31 mouse cellular contexts compared by ENCODE assay signal in genomic region chr1:193234930-193235329, GRCm38 (mm10). TPM values are rescaled to one million over a fixed set of nuclear protein-coding genes. Genes with fewer than 3 reads are reported as not detected.
DNase-seq lines count a peak whose midpoint lies in the region; ATAC-seq and TF ChIP-seq lines count a peak whose summit lies in the region.
"Had no signal": no experiment of that assay in that cellular context is flagged by ENCODE, and none has a peak within 500 bp of the region (broad histone marks: within the 10 kb centered on the region; RNA-seq: fewer than 3 reads in every experiment).

No protein-coding gene starts in this region.

- no peak overlapping the region for H3K4me2 ChIP-seq in lung, postnatal 0 days (replicated peaks; ENCODE audit: low read depth, low read length)
- no peak overlapping the region for H3K4me2 ChIP-seq in kidney, postnatal 0 days (ENCODE audit: low read length)
- H3K4me2 ChIP-seq in hindbrain, embryonic 13.5 days = no peak overlapping the region
- H3K4me2 ChIP-seq: forebrain, embryonic 15.5 days; heart, embryonic 15.5 days; hindbrain, embryonic 14.5 days; limb, embryonic 12.5 days; liver, embryonic 12.5 days; midbrain, embryonic 15.5 days; neural tube, embryonic 15.5 days had no signal

- no peak overlapping the region for H3K4me3 ChIP-seq in lung, postnatal 0 days (ENCODE audit: low read depth, low read length)
- no peak overlapping the region for H3K4me3 ChIP-seq in kidney, postnatal 0 days (replicated peaks; ENCODE audit: low read depth, low read length)
- no peak overlapping the region for H3K4me3 ChIP-seq in hindbrain, embryonic 13.5 days
- H3K4me3 ChIP-seq: forebrain, embryonic 10.5 days; forebrain, embryonic 15.5 days; heart, embryonic 10.5 days; heart, embryonic 15.5 days; limb, embryonic 12.5 days; liver, embryonic 12.5 days; midbrain, embryonic 10.5 days; midbrain, embryonic 15.5 days; neural tube, embryonic 15.5 days had no signal

- TF ChIP-seq CTCF in lung, postnatal 0 days (IDR thresholded peaks at IDR 0.05) = no peak
- no peak for TF ChIP-seq CTCF in kidney, postnatal 0 days (IDR thresholded peaks at IDR 0.05; ENCODE audit: low read depth)

- no peaks in the 10 kb centered on the region for H3K36me3 ChIP-seq in lung, postnatal 0 days (ENCODE audit: insufficient read depth, low read length)
- no peaks in the 10 kb centered on the region for H3K36me3 ChIP-seq in kidney, postnatal 0 days (ENCODE audit: insufficient read depth, low read length)
- no peaks in the 10 kb centered on the region for H3K36me3 ChIP-seq in hindbrain, embryonic 13.5 days
- H3K36me3 ChIP-seq: forebrain, embryonic 10.5 days; forebrain, embryonic 15.5 days; heart, embryonic 10.5 days; heart, embryonic 15.5 days; limb, embryonic 12.5 days; liver, embryonic 12.5 days; midbrain, embryonic 10.5 days; midbrain, embryonic 15.5 days; neural tube, embryonic 15.5 days had no signal

- peak; percentile 52 for DNase-seq in kidney, adult 11 months
- no peak for DNase-seq in kidney, postnatal 10 days
- peak; percentile 49 for DNase-seq in lung, postnatal 0 days (ENCODE audit: low spot score)
- DNase-seq in lung, postnatal 14 days = no peak
- peak; percentile 65 for DNase-seq in kidney, postnatal 0 days (ENCODE audit: low spot score)
- DNase-seq in right cerebral cortex, adult 2 months (ENCODE audit: low spot score in 2 of 2) = no peak
- DNase-seq: cerebellum, adult 11-12 months; cerebellum, postnatal 10 days; gastrocnemius, postnatal 25 days; heart, adult 11 months; heart, postnatal 4 days; liver, postnatal 0 days; lung, postnatal 10 days; retina, postnatal 1 day; right cerebral cortex, postnatal 25 days; thymus, adult 18-20 months; thymus, postnatal 25 days had no signal

- H3K27me3 ChIP-seq in lung, postnatal 0 days (replicated peaks; ENCODE audit: insufficient read depth, low read length) = no peaks in the 10 kb centered on the region
- H3K27me3 ChIP-seq in kidney, postnatal 0 days (ENCODE audit: insufficient read depth, low read length) = no peaks in the 10 kb centered on the region
- no peaks in the 10 kb centered on the region for H3K27me3 ChIP-seq in hindbrain, embryonic 13.5 days
- H3K27me3 ChIP-seq: forebrain, embryonic 15.5 days; heart, embryonic 15.5 days; limb, embryonic 12.5 days; liver, embryonic 12.5 days; midbrain, embryonic 15.5 days; neural tube, embryonic 15.5 days had no signal

- H3K27ac ChIP-seq in lung, postnatal 0 days (ENCODE audit: low read length) = no peak overlapping the region
- H3K27ac ChIP-seq in kidney, postnatal 0 days = peak overlapping the region; percentile 66
- H3K27ac ChIP-seq in hindbrain, embryonic 13.5 days = no peak overlapping the region
- H3K27ac ChIP-seq: forebrain, embryonic 10.5 days; forebrain, embryonic 15.5 days; heart, embryonic 10.5 days; heart, embryonic 15.5 days; hindbrain, embryonic 14.5 days; limb, embryonic 12.5 days; liver, embryonic 12.5 days; midbrain, embryonic 10.5 days; midbrain, embryonic 15.5 days; neural tube, embryonic 15.5 days; stomach, postnatal 0 days had no signal

- TF ChIP-seq EP300 in lung, postnatal 0 days (IDR thresholded peaks at IDR 0.05) = no peak

- ATAC-seq in lung, postnatal 0 days = no peak
- peak; percentile 68; the same call in 1 of the 2 replicates for ATAC-seq in kidney, postnatal 0 days (replicated peaks; ENCODE audit: low FRiP score, low read depth)
- ATAC-seq in hindbrain, embryonic 13.5 days (ENCODE audit: low FRiP score) = no peak
- ATAC-seq: forebrain, embryonic 15.5 days; intestine, postnatal 0 days; liver, embryonic 12.5 days; liver, postnatal 0 days; midbrain, embryonic 15.5 days had no signal

- no peak overlapping the region for H3K9ac ChIP-seq in lung, postnatal 0 days (replicated peaks; ENCODE audit: low read depth)
- no peak overlapping the region for H3K9ac ChIP-seq in kidney, postnatal 0 days (ENCODE audit: low read depth, low read length)
- no peak overlapping the region for H3K9ac ChIP-seq in hindbrain, embryonic 13.5 days
- H3K9ac ChIP-seq: forebrain, embryonic 15.5 days; heart, embryonic 15.5 days; hindbrain, embryonic 14.5 days; limb, embryonic 12.5 days; liver, embryonic 12.5 days; liver, postnatal 0 days; midbrain, embryonic 15.5 days; neural tube, embryonic 15.5 days had no signal

- H3K4me1 ChIP-seq in lung, postnatal 0 days (ENCODE audit: insufficient read depth, low read depth, low read length) = no peaks in the 10 kb centered on the region
- H3K4me1 ChIP-seq in kidney, postnatal 0 days (replicated peaks; ENCODE audit: insufficient read depth, low read length) = 0 out of 2 replicates have a peak, but pooled peaks cover 11% of the 10 kb centered on the region
- no peaks in the 10 kb centered on the region for H3K4me1 ChIP-seq in hindbrain, embryonic 13.5 days (replicated peaks)
- H3K4me1 ChIP-seq: forebrain, embryonic 10.5 days; forebrain, embryonic 15.5 days; heart, embryonic 15.5 days; limb, embryonic 12.5 days; liver, embryonic 12.5 days; midbrain, embryonic 10.5 days; midbrain, embryonic 15.5 days; neural tube, embryonic 15.5 days had no signal

- no peaks in the 10 kb centered on the region for H3K9me3 ChIP-seq in lung, postnatal 0 days (ENCODE audit: low read length)
- no peaks in the 10 kb centered on the region for H3K9me3 ChIP-seq in kidney, postnatal 0 days (replicated peaks; ENCODE audit: low read length)
- H3K9me3 ChIP-seq in hindbrain, embryonic 13.5 days = no peaks in the 10 kb centered on the region
- H3K9me3 ChIP-seq: forebrain, embryonic 10.5 days; forebrain, embryonic 15.5 days; heart, embryonic 10.5 days; heart, embryonic 15.5 days; limb, embryonic 12.5 days; liver, embryonic 12.5 days; midbrain, embryonic 10.5 days; midbrain, embryonic 15.5 days; neural tube, embryonic 15.5 days had no signal

- WGBS in lung, postnatal 0 days = 57% methylated on average over 7 of the region's 7 CpGs
- 50% methylated on average over 7 of the region's 7 CpGs for WGBS in kidney, postnatal 0 days
- WGBS in hindbrain, embryonic 13.5 days = 91% methylated on average over 7 of the region's 7 CpGs

RNA-seq across cellular contexts. Expression of gene Lamb3, which starts 27.4 kb away (rescaled TPM):
- polyA plus RNA-seq in lung, postnatal 0 days (2015; fragmentation: Nextera tagmentation; extraction: Ambion mirVana) = 62.8 and 63.1 TPM in 2 replicates
- 1.6 and 1.9 TPM in 2 replicates for polyA plus RNA-seq in kidney, postnatal 0 days (2015; fragmentation: Nextera tagmentation; extraction: Ambion mirVana)
- polyA plus RNA-seq in hindbrain, embryonic 13.5 days (2015; fragmentation: Nextera tagmentation; extraction: Ambion mirVana) = 0.18 and 0.73 TPM in 2 replicates

RNA-seq across cellular contexts. Expression of gene Hsd11b1, which starts 28.9 kb away (rescaled TPM):
- polyA plus RNA-seq in lung, postnatal 0 days (2015; fragmentation: Nextera tagmentation; extraction: Ambion mirVana) = 184 and 200 TPM in 2 replicates
- 8.7 and 11.4 TPM in 2 replicates for polyA plus RNA-seq in kidney, postnatal 0 days (2015; fragmentation: Nextera tagmentation; extraction: Ambion mirVana)
- polyA plus RNA-seq in hindbrain, embryonic 13.5 days (2015; fragmentation: Nextera tagmentation; extraction: Ambion mirVana) = not detected in 2 replicates
- polyA plus RNA-seq: embryonic facial prominence, embryonic 11.5 days; hindbrain, embryonic 14.5 days; midbrain, embryonic 15.5 days had no signal

RNA-seq across cellular contexts. Expression of gene Traf3ip3, which starts 33.4 kb away (rescaled TPM):
- polyA plus RNA-seq in lung, postnatal 0 days (2015; fragmentation: Nextera tagmentation; extraction: Ambion mirVana) = 3.0 and 3.6 TPM in 2 replicates
- 1.4 and 1.7 TPM in 2 replicates for polyA plus RNA-seq in kidney, postnatal 0 days (2015; fragmentation: Nextera tagmentation; extraction: Ambion mirVana)
- 2.1 and 2.8 TPM in 2 replicates for polyA plus RNA-seq in hindbrain, embryonic 13.5 days (2015; fragmentation: Nextera tagmentation; extraction: Ambion mirVana)

RNA-seq across cellular contexts. Expression of gene G0s2, which starts 38.1 kb away (rescaled TPM):
- polyA plus RNA-seq in lung, postnatal 0 days (2015; fragmentation: Nextera tagmentation; extraction: Ambion mirVana) = 185 and 216 TPM in 2 replicates
- 47.6 and 48.9 TPM in 2 replicates for polyA plus RNA-seq in kidney, postnatal 0 days (2015; fragmentation: Nextera tagmentation; extraction: Ambion mirVana)
- polyA plus RNA-seq in hindbrain, embryonic 13.5 days (2015; fragmentation: Nextera tagmentation; extraction: Ambion mirVana) = 6.2 and 6.5 TPM in 2 replicates

Comparison
In these comparisons a context has a peak if more than half of its experiments do, and no peak if none do; other contexts are left out.
1. DNase-seq: peak in kidney, adult 11 months (single experiment), lung, postnatal 0 days (single experiment) and kidney, postnatal 0 days (single experiment); none in kidney, postnatal 10 days (single experiment), lung, postnatal 14 days (single experiment) and right cerebral cortex, adult 2 months (0 of 2).
2. RNA of gene Lamb3, which starts 27.4 kb away (polyA plus RNA-seq): 62.8 to 63.1 TPM in lung, postnatal 0 days; 1.6 to 1.9 TPM in kidney, postnatal 0 days and 0.18 to 0.73 TPM in hindbrain, embryonic 13.5 days; every median in the first group is over 10 times any median in the second.
3. RNA of gene Hsd11b1, which starts 28.9 kb away (polyA plus RNA-seq): 184 to 200 TPM in lung, postnatal 0 days; 8.7 to 11.4 TPM in kidney, postnatal 0 days and not detected in hindbrain, embryonic 13.5 days; every median in the first group is over 10 times any median in the second.